Mouse (Mus musculus) heart, adult 2 months (tissue): ENCODE results near the gene Slc22a22. TPM values are rescaled to one million over a fixed set of nuclear protein-coding genes. Genes with fewer than 3 reads are reported as not detected.

Experiments
- DNase-seq, 2 experiments: peaks; one replicate each; pipeline ENCODE4 v3.0.0; 2021
- H3K27ac ChIP-seq: fragments of 200-600 bp; 2 replicates; pipeline ENCODE4 v1.8.1; 2022
- H3K27me3 ChIP-seq: fragments of 200-500 bp; 2 replicates; pipeline ENCODE4 v1.6.1; 2012; ENCODE audit warnings: mild to moderate bottlenecking, low read length, inconsistent platforms, mixed read lengths; ENCODE audit not compliant: control insufficient read depth, insufficient read depth
- H3K36me3 ChIP-seq: fragments of 200-500 bp; 2 replicates; pipeline ENCODE4 v1.6.1; 2012; ENCODE audit warnings: low read length, inconsistent platforms; ENCODE audit not compliant: control insufficient read depth, insufficient read depth
- H3K4me1 ChIP-seq: fragments of 200-500 bp; 2 replicates; pipeline ENCODE4 v1.6.1; 2011; ENCODE audit warnings: low read length; ENCODE audit not compliant: control insufficient read depth, insufficient read depth
- H3K4me3 ChIP-seq: fragments of 200-600 bp; 2 replicates; pipeline ENCODE4 v1.8.1; 2022
- H3K79me2 ChIP-seq: fragments of 200-500 bp; replicated peaks from 2 replicates; pipeline ENCODE4 v1.6.1; 2012; ENCODE audit warnings: mild to moderate bottlenecking, inconsistent platforms, low read length, moderate library complexity, mixed read lengths; ENCODE audit not compliant: control insufficient read depth, insufficient read depth
- H3K9ac ChIP-seq: fragments of 200-500 bp; 2 replicates; pipeline ENCODE4 v1.6.1; 2012; ENCODE audit warnings: low read depth, mild to moderate bottlenecking, control low read depth, inconsistent platforms, low read length, mixed read lengths
- CTCF ChIP-seq: fragments of 200-600 bp; IDR thresholded peaks from 2 replicates; pipeline ENCODE4 v1.8.1; 2022; ENCODE audit warnings: antibody characterized with exemption, mild to moderate bottlenecking, moderate library complexity
- EP300 ChIP-seq: fragments of 200-500 bp; IDR thresholded peaks from 2 replicates; pipeline ENCODE4 v1.6.1; 2011; ENCODE audit warnings: low read depth, low read length, control low read depth; ENCODE audit not compliant: insufficient read depth
- POLR2A ChIP-seq: fragments of 200-500 bp; IDR thresholded peaks from 2 replicates; pipeline ENCODE4 v1.6.1; 2011; ENCODE audit warnings: mild to moderate bottlenecking, low read depth, low read length, control low read depth; ENCODE audit not compliant: insufficient read depth
- WGBS: fragments of 180-500 bp; shearing (Covaris S2); methylation state at CpG from one replicate; pipeline ENCODE4 v1.1.7; 2018; 5-methylcytosine and 5-hydroxymethylcytosine counted together
- intact Hi-C: fragments of 180-260 bp; cut with DNase I; formaldehyde crosslinking; loops from one replicate; pipeline ENCODE4 v1.15.1; 2025
- long read RNA-seq: library from polyadenylated mRNA; stranded (forward); transcript quantifications from one replicate; pipeline ENCODE4 v2.0.0, GENCODE M21; 2021
- polyA plus RNA-seq: library from polyadenylated mRNA; depleted of rRNA; stranded (reverse); fragments of >200 nt; gene quantifications from 2 replicates; pipeline ENCODE4 v1.2.3, GENCODE M21; 2012; rRNA removed
- total RNA-seq, 2 experiments: library from RNA; stranded (reverse); gene quantifications; 2 replicates each; pipeline ENCODE4 v1.2.3; 2021

Gene Slc22a22
- total RNA-seq (not detected), polyA plus RNA-seq (not detected in 2 replicates)
- long read RNA-seq, result 0 reads

GRCm38 (mm10) chr15:57477525-57477924 lies at the start of gene Slc22a22:
Gene Slc22a22 (minus strand): TSS chr15:57477625.
- WGBS, result 21% methylated on average over 2 of the region's 2 CpGs
- Histone ChIP-seq H3K27me3 (no peaks in the 10 kb centered on the region), H3K79me2 (no peaks in the 10 kb centered on the region), H3K27ac (no peak within 1 kb of the TSS), H3K9ac (no peak within 1 kb of the TSS), H3K4me1 (no peaks in the 10 kb centered on the region), H3K4me3 (no peak within 1 kb of the TSS), H3K36me3 (no peaks in the 10 kb centered on the region)
- intact Hi-C loops, result no loop called here
- TF ChIP-seq EP300 (no peak), POLR2A (no peak), CTCF (no peak)
- DNase-seq, result no peak

- H3K4me1 ChIP-seq, result no peaks in the 10 kb centered on the region
- WGBS, result 79% methylated on average over 10 of the region's 10 CpGs
- TF ChIP-seq CTCF, result no peak
- no peak for TF ChIP-seq POLR2A
- TF ChIP-seq EP300, result no peak
These were observed 46.3 kb upstream of the Slc22a22 start for GRCm38 (mm10) chr15:57523510-57524298.

GRCm38 (mm10) chr15:57522160-57522559 lies 44.7 kb upstream of the Slc22a22 start:
- Histone ChIP-seq H3K79me2 (no peaks in the 10 kb centered on the region), H3K9ac (no peak overlapping the region), H3K4me1 (no peaks in the 10 kb centered on the region), H3K27me3 (no peaks in the 10 kb centered on the region), H3K36me3 (no peaks in the 10 kb centered on the region), H3K27ac (no peak overlapping the region), H3K4me3 (no peak overlapping the region)
- no peak for TF ChIP-seq EP300
- no peak for TF ChIP-seq POLR2A
- TF ChIP-seq CTCF, result no peak
- 56% methylated on average over 1 of the region's 1 CpGs for WGBS
- intact Hi-C loops, result no loop called here
- no peak for DNase-seq

More at GRCm38 (mm10) chr15:57523510-57524298, 46.3 kb upstream of the Slc22a22 start:
- no peaks in the 10 kb centered on the region for H3K27me3 ChIP-seq
- H3K9ac ChIP-seq, result no peak overlapping the region
- no peaks in the 10 kb centered on the region for H3K79me2 ChIP-seq
- no peak for DNase-seq
- intact Hi-C loops, result no loop called here
- no peak overlapping the region for H3K27ac ChIP-seq
- no peaks in the 10 kb centered on the region for H3K36me3 ChIP-seq
- H3K4me3 ChIP-seq, result no peak overlapping the region

GRCm38 (mm10) chr15:57509185-57510172 lies 32.1 kb upstream of the Slc22a22 start:
- no peak overlapping the region for H3K27ac ChIP-seq
- H3K9ac ChIP-seq, result no peak overlapping the region
- no peak for TF ChIP-seq POLR2A
- WGBS, result 50% methylated on average over 21 of the region's 21 CpGs
- H3K36me3 ChIP-seq, result no peaks in the 10 kb centered on the region
- H3K4me1 ChIP-seq, result no peaks in the 10 kb centered on the region
- H3K27me3 ChIP-seq, result no peaks in the 10 kb centered on the region
- no peak for DNase-seq
- intact Hi-C loops, result loop anchor here (2.0 to 5.0 kb wide), 3 partner anchors 812 to 1442 kb away; no protein-coding TSS in a partner anchor
- H3K4me3 ChIP-seq, result no peak overlapping the region
- H3K79me2 ChIP-seq, result no peaks in the 10 kb centered on the region

GRCm38 (mm10) chr15:57508242-57509184 lies 31.1 kb upstream of the Slc22a22 start:
- no peak overlapping the region for H3K4me3 ChIP-seq
- H3K27me3 ChIP-seq, result no peaks in the 10 kb centered on the region
- DNase-seq, result peak; percentile 20 to 70
- no peaks in the 10 kb centered on the region for H3K36me3 ChIP-seq
- intact Hi-C loops, result loop anchor here (2.0 to 5.0 kb wide), 3 partner anchors 811 to 1441 kb away; no protein-coding TSS in a partner anchor
- no peaks in the 10 kb centered on the region for H3K79me2 ChIP-seq
- TF ChIP-seq POLR2A (no peak), CTCF (peak; percentile 71), EP300 (no peak)
- H3K27ac ChIP-seq, result no peak overlapping the region
- 68% methylated on average over 11 of the region's 11 CpGs for WGBS
- H3K4me1 ChIP-seq, result no peaks in the 10 kb centered on the region
- H3K9ac ChIP-seq, result no peak overlapping the region
